Mouse (Mus musculus) liver, embryonic 16.5 days (tissue): ENCODE results near the gene Inka2. TPM values are rescaled to one million over a fixed set of nuclear protein-coding genes. Genes with fewer than 3 reads are reported as not detected.

ENCODE experiments used
- ATAC-seq: fragments of 200-750 bp; cut with Nextera tagmentation; 2 replicates; pipeline ENCODE4 v1.8.0; 2017; ENCODE audit warnings: low read depth, mild to moderate bottlenecking, moderate number of reproducible peaks, moderate library complexity
- H3K27ac ChIP-seq: fragments of 300-500 bp; sonication (generic); 2 replicates; pipeline ENCODE4 v1.5.1; 2014; ENCODE audit warnings: mild to moderate bottlenecking, low read length
- H3K27me3 ChIP-seq: fragments of 300-500 bp; sonication (generic); 2 replicates; pipeline ENCODE4 v1.6.1; 2014; ENCODE audit warnings: low read depth, low read length, mixed read lengths; ENCODE audit not compliant: control insufficient read depth, insufficient read depth
- H3K36me3 ChIP-seq: fragments of 300-500 bp; sonication (generic); 2 replicates; pipeline ENCODE4 v1.6.1; 2014; ENCODE audit warnings: mild to moderate bottlenecking; ENCODE audit not compliant: control insufficient read depth, insufficient read depth
- H3K4me1 ChIP-seq: fragments of 300-500 bp; sonication (generic); 2 replicates; pipeline ENCODE4 v1.6.1; 2014; ENCODE audit warnings: low read depth, low read length, mixed read lengths; ENCODE audit not compliant: control insufficient read depth
- H3K4me2 ChIP-seq: fragments of 300-500 bp; sonication (generic); 2 replicates; pipeline ENCODE4 v1.6.1; 2014; ENCODE audit warnings: low read depth, low read length, mixed read lengths
- H3K4me3 ChIP-seq: fragments of 300-500 bp; sonication (generic); 2 replicates; pipeline ENCODE4 v1.5.1; 2014; ENCODE audit warnings: low read depth, mild to moderate bottlenecking, low read length
- H3K9ac ChIP-seq: fragments of 300-500 bp; sonication (generic); 2 replicates; pipeline ENCODE4 v1.6.1; 2014; ENCODE audit warnings: low read depth, low read length
- H3K9me3 ChIP-seq: fragments of 300-500 bp; sonication (generic); replicated peaks from 2 replicates; pipeline ENCODE4 v1.6.1; 2016; ENCODE audit warnings: low read length; ENCODE audit not compliant: control insufficient read depth
- WGBS: fragments of 180-500 bp; shearing (Covaris S2); extraction: QIAGEN DNeasy Blood & Tissue Kit; methylation state at CpG from one replicate; pipeline ENCODE4 v1.1.7; 2014; ENCODE audit not compliant: insufficient replicate concordance; 5-methylcytosine and 5-hydroxymethylcytosine counted together
- polyA plus RNA-seq: library from polyadenylated mRNA; unstranded; fragments of >200 nt; fragmentation: Nextera tagmentation; extraction: Ambion mirVana; gene quantifications from 2 replicates; pipeline ENCODE4 v1.2.1, GENCODE M21; 2015

The Inka2 gene
- polyA plus RNA-seq, 1 experiment from 2014 or later: 0.28 TPM

- no peak for ATAC-seq
- 89% methylated on average over 4 of the region's 4 CpGs for WGBS
- Histone ChIP-seq H3K4me1 (no peaks in the 10 kb centered on the region), H3K27me3 (no peaks in the 10 kb centered on the region), H3K4me2 (no peak overlapping the region), H3K9me3 (no peaks in the 10 kb centered on the region), H3K36me3 (peaks cover 34% of the 10 kb centered on the region), H3K4me3 (no peak overlapping the region), H3K27ac (no peak overlapping the region), H3K9ac (no peak overlapping the region)
Observed at GRCm38 (mm10) chr3:105733538-105733937, 29.1 kb downstream of the Inka2 start.

GRCm38 (mm10) chr3:105735285-105735684 is 30.9 kb downstream of the Inka2 start:
- no peaks in the 10 kb centered on the region for H3K27me3 ChIP-seq
- H3K4me1 ChIP-seq: no peaks in the 10 kb centered on the region
- no peak overlapping the region for H3K4me2 ChIP-seq
- no peak overlapping the region for H3K27ac ChIP-seq
- no peak for ATAC-seq
- peaks cover 35% of the 10 kb centered on the region for H3K36me3 ChIP-seq
- H3K9ac ChIP-seq: no peak overlapping the region
- no peak overlapping the region for H3K4me3 ChIP-seq
- no peaks in the 10 kb centered on the region for H3K9me3 ChIP-seq

- H3K36me3 ChIP-seq: peaks cover 29% of the 10 kb centered on the region
- no peaks in the 10 kb centered on the region for H3K27me3 ChIP-seq
- no peak overlapping the region for H3K27ac ChIP-seq
- 81% methylated on average over 1 of the region's 1 CpGs for WGBS
- H3K4me1 ChIP-seq: no peaks in the 10 kb centered on the region
- H3K4me3 ChIP-seq: no peak overlapping the region
- no peak overlapping the region for H3K9ac ChIP-seq
- ATAC-seq: no peak
- H3K9me3 ChIP-seq: no peaks in the 10 kb centered on the region
- H3K4me2 ChIP-seq: no peak overlapping the region
Observed at GRCm38 (mm10) chr3:105736148-105736547, 31.7 kb downstream of the Inka2 start.

GRCm38 (mm10) chr3:105737070-105737469 is 32.7 kb downstream of the Inka2 start:
- Histone ChIP-seq H3K4me2 (no peak overlapping the region), H3K9ac (no peak overlapping the region), H3K27me3 (no peaks in the 10 kb centered on the region), H3K36me3 (peaks cover 27% of the 10 kb centered on the region), H3K27ac (no peak overlapping the region), H3K9me3 (no peaks in the 10 kb centered on the region), H3K4me3 (no peak overlapping the region), H3K4me1 (no peaks in the 10 kb centered on the region)
- no peak for ATAC-seq
- WGBS: 89% methylated on average over 7 of the region's 7 CpGs

- peaks cover 27% of the 10 kb centered on the region for H3K36me3 ChIP-seq
- H3K9ac ChIP-seq: no peak overlapping the region
- H3K4me3 ChIP-seq: no peak overlapping the region
- H3K9me3 ChIP-seq: no peaks in the 10 kb centered on the region
- no peaks in the 10 kb centered on the region for H3K4me1 ChIP-seq
- ATAC-seq: no peak
- no peak overlapping the region for H3K4me2 ChIP-seq
- 79% methylated on average over 3 of the region's 3 CpGs for WGBS
- H3K27me3 ChIP-seq: no peaks in the 10 kb centered on the region
- H3K27ac ChIP-seq: no peak overlapping the region
Observed at GRCm38 (mm10) chr3:105737666-105738065, 33.3 kb downstream of the Inka2 start.

GRCm38 (mm10) chr3:105746542-105746941 is 42.1 kb downstream of the Inka2 start:
- WGBS: 69% methylated on average over 2 of the region's 2 CpGs
- no peaks in the 10 kb centered on the region for H3K4me1 ChIP-seq
- no peaks in the 10 kb centered on the region for H3K27me3 ChIP-seq
- ATAC-seq: no peak
- no peak overlapping the region for H3K4me2 ChIP-seq
- H3K36me3 ChIP-seq: peaks cover 5% of the 10 kb centered on the region
- no peaks in the 10 kb centered on the region for H3K9me3 ChIP-seq
- no peak overlapping the region for H3K4me3 ChIP-seq
- H3K27ac ChIP-seq: no peak overlapping the region
- no peak overlapping the region for H3K9ac ChIP-seq

- H3K4me3 ChIP-seq: no peak overlapping the region
- no peak overlapping the region for H3K9ac ChIP-seq
- H3K4me1 ChIP-seq: no peaks in the 10 kb centered on the region; the same call in 1 of the 2 replicates
- no peaks in the 10 kb centered on the region for H3K9me3 ChIP-seq
- no peak overlapping the region for H3K27ac ChIP-seq
- no peak overlapping the region for H3K4me2 ChIP-seq
- H3K27me3 ChIP-seq: no peaks in the 10 kb centered on the region
- WGBS: 21% methylated on average over 2 of the region's 2 CpGs
- peaks cover 3% of the 10 kb centered on the region for H3K36me3 ChIP-seq
- ATAC-seq: no peak; the same call in 1 of the 2 replicates
Observed at GRCm38 (mm10) chr3:105750810-105751209, 46.4 kb downstream of the Inka2 start.

- Histone ChIP-seq H3K4me3 (no peak overlapping the region), H3K4me1 (peaks cover 8% of the 10 kb centered on the region), H3K9me3 (no peaks in the 10 kb centered on the region), H3K36me3 (peaks cover 3% of the 10 kb centered on the region), H3K27me3 (no peaks in the 10 kb centered on the region), H3K27ac (no peak overlapping the region), H3K4me2 (no peak overlapping the region), H3K9ac (no peak overlapping the region)
- WGBS: 66% methylated on average over 3 of the region's 3 CpGs
- ATAC-seq: no peak
Observed at GRCm38 (mm10) chr3:105754184-105754583, 49.8 kb downstream of the Inka2 start.

GRCm38 (mm10) chr3:105755123-105755522 is 50.7 kb downstream of the Inka2 start:
- H3K4me3 ChIP-seq: no peak overlapping the region
- no peaks in the 10 kb centered on the region for H3K36me3 ChIP-seq
- ATAC-seq: no peak
- H3K9ac ChIP-seq: no peak overlapping the region
- no peaks in the 10 kb centered on the region for H3K27me3 ChIP-seq
- no peaks in the 10 kb centered on the region for H3K9me3 ChIP-seq
- no peak overlapping the region for H3K4me2 ChIP-seq
- H3K4me1 ChIP-seq: peaks cover 10% of the 10 kb centered on the region
- no peak overlapping the region for H3K27ac ChIP-seq
- WGBS: 95% methylated on average over 9 of the region's 9 CpGs
